Mouse (Mus musculus) embryo, embryonic 10.5 days (tissue): Measurements from ENCODE around the gene Atp5d.

ENCODE experiments used
- DNase-seq: peaks from one replicate; pipeline ENCODE4 v3.0.0-alpha.2; 2015; ENCODE audit warnings: low spot score

The Atp5d gene

GRCm38 (mm10) chr10:80141243-80141642, 2.8 kb downstream of the Atp5d start:
- peak; percentile 94 for DNase-seq

GRCm38 (mm10) chr10:80141786-80142529, 3.5 kb downstream of the Atp5d start:
- DNase-seq: peak; percentile 100

- DNase-seq: no peak
Measured at GRCm38 (mm10) chr10:80142530-80142925, 4.1 kb downstream of the Atp5d start.

GRCm38 (mm10) chr10:80143664-80144063, 5.2 kb downstream of the Atp5d start:
- no peak for DNase-seq

- no peak for DNase-seq
Measured at GRCm38 (mm10) chr10:80144159-80144558, 5.7 kb downstream of the Atp5d start.

- peak; percentile 82 for DNase-seq
Measured at GRCm38 (mm10) chr10:80144864-80145838, 6.7 kb downstream of the Atp5d start.

- no peak for DNase-seq
Measured at GRCm38 (mm10) chr10:80145896-80146295, 7.5 kb downstream of the Atp5d start.

- DNase-seq: no peak
Measured at GRCm38 (mm10) chr10:80146568-80147011, 8.2 kb downstream of the Atp5d start.

GRCm38 (mm10) chr10:80147146-80147718, 8.8 kb downstream of the Atp5d start:
- no peak for DNase-seq

GRCm38 (mm10) chr10:80147719-80148601, 9.5 kb downstream of the Atp5d start, which contains the start of gene Midn:
TSS of gene Midn (plus strand) at chr10:80148272.
- peak; percentile 79 for DNase-seq

GRCm38 (mm10) chr10:80148610-80149290, 10.3 kb downstream of the Atp5d start:
- peak; percentile 94 for DNase-seq

- DNase-seq: peak; percentile 99
Measured at GRCm38 (mm10) chr10:80149291-80150225, 11.1 kb downstream of the Atp5d start.

GRCm38 (mm10) chr10:80150226-80151210, 12.1 kb downstream of the Atp5d start:
- peak; percentile 84 for DNase-seq

GRCm38 (mm10) chr10:80151211-80152034, 13.0 kb downstream of the Atp5d start:
- DNase-seq: peak; percentile 60

GRCm38 (mm10) chr10:80152071-80152872, 13.8 kb downstream of the Atp5d start:
- peak; percentile 58 for DNase-seq

- DNase-seq: no peak
Measured at GRCm38 (mm10) chr10:80152873-80153260, 14.4 kb downstream of the Atp5d start.

GRCm38 (mm10) chr10:80153713-80154112, 15.3 kb downstream of the Atp5d start:
- no peak for DNase-seq
